ENCODE assay signal across 22 mouse cellular contexts in the genomic region with DNA sequence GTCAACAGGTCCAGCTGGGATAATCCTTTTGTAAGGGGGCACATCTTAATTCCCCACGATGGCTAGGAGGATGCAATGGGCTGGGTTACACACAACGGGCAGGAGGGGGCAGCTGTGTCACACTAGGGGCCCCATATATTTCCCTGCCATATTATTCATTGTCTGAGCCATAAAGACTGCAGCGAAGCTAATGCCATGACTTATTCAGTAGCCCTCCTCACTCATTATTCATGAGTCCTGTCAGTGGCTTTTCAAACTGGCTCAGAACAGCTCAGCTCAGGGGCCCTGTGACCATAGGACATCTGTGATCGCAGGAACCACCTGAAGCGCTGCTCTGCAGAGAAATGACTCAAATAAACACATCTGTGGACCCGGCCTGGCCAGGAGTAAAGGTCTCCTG. TPM values are rescaled to one million over a fixed set of nuclear protein-coding genes. Genes with fewer than 3 reads are reported as not detected.
DNase-seq lines count a peak whose midpoint lies in the region; ATAC-seq and TF ChIP-seq lines count a peak whose summit lies in the region.
"Had no signal": no experiment of that assay in that cellular context is flagged by ENCODE, and none has a peak within 500 bp of the region (broad histone marks: within the 10 kb centered on the region; RNA-seq: fewer than 3 reads in every experiment).

No protein-coding gene starts in this region.

- no peaks in the 10 kb centered on the region for H3K36me3 ChIP-seq in forebrain, embryonic 10.5 days (replicated peaks)
- H3K36me3 ChIP-seq in forebrain, postnatal 0 days (ENCODE audit: insufficient read depth), result no peaks in the 10 kb centered on the region
- H3K36me3 ChIP-seq in midbrain, embryonic 11.5 days (ENCODE audit: control insufficient read depth, insufficient read depth, low read length), result no peaks in the 10 kb centered on the region
- H3K36me3 ChIP-seq in midbrain, embryonic 16.5 days (ENCODE audit: control insufficient read depth, insufficient read depth, low read length), result no peaks in the 10 kb centered on the region
- H3K36me3 ChIP-seq in midbrain, embryonic 12.5 days, result no peaks in the 10 kb centered on the region
- H3K36me3 ChIP-seq: limb, embryonic 10.5 days; liver, embryonic 13.5 days; lung, embryonic 15.5 days had no signal

- peaks cover 32% of the 10 kb centered on the region for H3K4me1 ChIP-seq in forebrain, embryonic 10.5 days
- H3K4me1 ChIP-seq in forebrain, postnatal 0 days (ENCODE audit: insufficient read depth), result no peaks in the 10 kb centered on the region
- H3K4me1 ChIP-seq in midbrain, embryonic 11.5 days (ENCODE audit: control insufficient read depth, insufficient read depth, low read length), result peaks cover 22% of the 10 kb centered on the region
- H3K4me1 ChIP-seq in midbrain, embryonic 16.5 days (ENCODE audit: control insufficient read depth, insufficient read depth, low read length), result peaks cover 11% of the 10 kb centered on the region
- H3K4me1 ChIP-seq in midbrain, embryonic 12.5 days, result peaks cover 27% of the 10 kb centered on the region
- H3K4me1 ChIP-seq: liver, embryonic 13.5 days; lung, embryonic 15.5 days had no signal

- no peak for TF ChIP-seq CTCF in forebrain, postnatal 0 days (IDR thresholded peaks at IDR 0.05; ENCODE audit: low read depth)

- H3K9me3 ChIP-seq in forebrain, embryonic 10.5 days, result no peaks in the 10 kb centered on the region
- no peaks in the 10 kb centered on the region for H3K9me3 ChIP-seq in forebrain, postnatal 0 days (ENCODE audit: low read length)
- H3K9me3 ChIP-seq in midbrain, embryonic 11.5 days (ENCODE audit: control insufficient read depth, low read length), result no peaks in the 10 kb centered on the region
- no peaks in the 10 kb centered on the region for H3K9me3 ChIP-seq in midbrain, embryonic 16.5 days (replicated peaks; ENCODE audit: control insufficient read depth, low read length, poor library complexity, severe bottlenecking)
- H3K9me3 ChIP-seq in midbrain, embryonic 12.5 days, result no peaks in the 10 kb centered on the region
- H3K9me3 ChIP-seq: limb, embryonic 10.5 days; liver, embryonic 13.5 days; lung, embryonic 15.5 days had no signal

- ATAC-seq in forebrain, postnatal 0 days, result no peak
- peak; percentile 84 for ATAC-seq in midbrain, embryonic 11.5 days (ENCODE audit: low FRiP score)
- ATAC-seq in midbrain, embryonic 16.5 days, result no peak
- ATAC-seq in midbrain, embryonic 12.5 days (ENCODE audit: low FRiP score, low read depth), result peak; percentile 82
- ATAC-seq: intestine, embryonic 16.5 days had no signal

- H3K4me2 ChIP-seq in forebrain, postnatal 0 days (ENCODE audit: low read depth), result no peak overlapping the region
- peak overlapping the region; percentile 0; the same call in 1 of the 2 replicates for H3K4me2 ChIP-seq in midbrain, embryonic 11.5 days
- no peak overlapping the region for H3K4me2 ChIP-seq in midbrain, embryonic 16.5 days (ENCODE audit: low read length)
- H3K4me2 ChIP-seq in midbrain, embryonic 12.5 days (replicated peaks), result no peak overlapping the region
- H3K4me2 ChIP-seq: liver, embryonic 13.5 days; lung, embryonic 15.5 days had no signal

- 36% methylated on average over 6 of the region's 6 CpGs for WGBS in forebrain, embryonic 10.5 days
- WGBS in forebrain, postnatal 0 days, result 22% methylated on average over 6 of the region's 6 CpGs
- 20% methylated on average over 6 of the region's 6 CpGs for WGBS in midbrain, embryonic 11.5 days
- WGBS in midbrain, embryonic 16.5 days, result 8% methylated on average over 6 of the region's 6 CpGs
- WGBS in midbrain, embryonic 12.5 days, result 10% methylated on average over 6 of the region's 6 CpGs

- H3K27ac ChIP-seq in forebrain, embryonic 10.5 days, result peak overlapping the region; percentile 70
- no peak overlapping the region for H3K27ac ChIP-seq in forebrain, postnatal 0 days (ENCODE audit: low read depth, low read length)
- peak overlapping the region; percentile 27 for H3K27ac ChIP-seq in midbrain, embryonic 11.5 days (ENCODE audit: low read depth, low read length)
- no peak overlapping the region for H3K27ac ChIP-seq in midbrain, embryonic 16.5 days (ENCODE audit: low read length)
- H3K27ac ChIP-seq in midbrain, embryonic 12.5 days (replicated peaks), result peak overlapping the region; percentile 1; the same call in 1 of the 2 replicates
- H3K27ac ChIP-seq: limb, embryonic 10.5 days; liver, embryonic 13.5 days; lung, embryonic 15.5 days had no signal

- peaks cover 41% of the 10 kb centered on the region for H3K27me3 ChIP-seq in forebrain, embryonic 10.5 days (ENCODE audit: poor library complexity, severe bottlenecking)
- H3K27me3 ChIP-seq in forebrain, postnatal 0 days (ENCODE audit: insufficient read depth, low read length), result no peaks in the 10 kb centered on the region
- peaks cover 11% of the 10 kb centered on the region for H3K27me3 ChIP-seq in midbrain, embryonic 11.5 days (ENCODE audit: control insufficient read depth, insufficient read depth, low read length)
- H3K27me3 ChIP-seq in midbrain, embryonic 16.5 days (ENCODE audit: control insufficient read depth, insufficient read depth, low read depth, low read length), result no peaks in the 10 kb centered on the region
- H3K27me3 ChIP-seq in midbrain, embryonic 12.5 days, result peaks cover 50% of the 10 kb centered on the region
- H3K27me3 ChIP-seq: lung, embryonic 15.5 days had no signal

- DNase-seq in forebrain, embryonic 10.5 days (ENCODE audit: extremely low spot score, low spot score), result no peak
- no peak for DNase-seq in forebrain, postnatal 0 days
- DNase-seq in midbrain, embryonic 11.5 days (ENCODE audit: low spot score, missing footprints), result peak; percentile 93
- peak; percentile 48 for DNase-seq in retina, postnatal 1 day
- DNase-seq in kidney, postnatal 4 days, result no peak
- no peak for DNase-seq in cerebellum, postnatal 14 days
- DNase-seq: adrenal gland, postnatal 25 days; cerebellum, adult 2 months; heart, adult 18-20 months; heart, postnatal 4 days; liver, embryonic 13.5 days had no signal

- no peak overlapping the region for H3K9ac ChIP-seq in forebrain, postnatal 0 days
- no peak overlapping the region for H3K9ac ChIP-seq in midbrain, embryonic 11.5 days (ENCODE audit: low read length)
- no peak overlapping the region for H3K9ac ChIP-seq in midbrain, embryonic 16.5 days (ENCODE audit: low read depth, low read length)
- H3K9ac ChIP-seq in midbrain, embryonic 12.5 days (replicated peaks), result no peak overlapping the region
- H3K9ac ChIP-seq: liver, embryonic 13.5 days; lung, embryonic 15.5 days had no signal

- no peak overlapping the region for H3K4me3 ChIP-seq in forebrain, embryonic 10.5 days
- H3K4me3 ChIP-seq in forebrain, postnatal 0 days (ENCODE audit: low read depth, low read length), result no peak overlapping the region
- no peak overlapping the region for H3K4me3 ChIP-seq in midbrain, embryonic 11.5 days (ENCODE audit: low read depth, low read length)
- no peak overlapping the region for H3K4me3 ChIP-seq in midbrain, embryonic 16.5 days (ENCODE audit: low read depth, low read length)
- H3K4me3 ChIP-seq in midbrain, embryonic 12.5 days, result no peak overlapping the region
- H3K4me3 ChIP-seq: limb, embryonic 10.5 days; liver, embryonic 13.5 days; lung, embryonic 15.5 days had no signal

RNA-seq across cellular contexts. Expression of a gene that starts 14.2 kb away (rescaled TPM):
- 0.77 and 1.0 TPM in 2 replicates for polyA plus RNA-seq in forebrain, embryonic 10.5 days (2016; fragmentation: Nextera tagmentation; extraction: Ambion mirVana)
- 4.7 and 8.9 TPM in 2 replicates for total RNA-seq in forebrain, postnatal 0 days (2014; rRNA removed)
- polyA plus RNA-seq in forebrain, postnatal 0 days (2015; fragmentation: Nextera tagmentation; extraction: Ambion mirVana), result 3.1 and 4.4 TPM in 2 replicates
- 1.2 and 1.3 TPM in 2 replicates for polyA plus RNA-seq in midbrain, embryonic 11.5 days (2014; fragmentation: Nextera tagmentation; extraction: Ambion mirVana)
- polyA plus RNA-seq in midbrain, embryonic 16.5 days (2015; fragmentation: Nextera tagmentation; extraction: Ambion mirVana), result 2.2 and 3.1 TPM in 2 replicates
- 1.3 and 2.4 TPM in 2 replicates for polyA plus RNA-seq in midbrain, embryonic 12.5 days (2016; fragmentation: Nextera tagmentation; extraction: Ambion mirVana)
- total RNA-seq: common myeloid progenitor, adult 5-6 weeks; gastrocnemius, adult 8-10 months had no signal
- polyA plus RNA-seq: liver, embryonic 13.5 days had no signal

RNA-seq across cellular contexts. Expression of a gene that starts 23.7 kb away (rescaled TPM):
- polyA plus RNA-seq in forebrain, embryonic 10.5 days (2016; fragmentation: Nextera tagmentation; extraction: Ambion mirVana), result 0.33 and 0.71 TPM in 2 replicates
- total RNA-seq in forebrain, postnatal 0 days (2014; rRNA removed), result 3.2 TPM in 2 replicates
- polyA plus RNA-seq in forebrain, postnatal 0 days (2015; fragmentation: Nextera tagmentation; extraction: Ambion mirVana), result 0.57 and 0.79 TPM in 2 replicates
- 0.61 and 0.94 TPM in 2 replicates for polyA plus RNA-seq in midbrain, embryonic 11.5 days (2014; fragmentation: Nextera tagmentation; extraction: Ambion mirVana)
- 0.47 and 0.67 TPM in 2 replicates for polyA plus RNA-seq in midbrain, embryonic 16.5 days (2015; fragmentation: Nextera tagmentation; extraction: Ambion mirVana)
- 0.45 and 0.73 TPM in 2 replicates for polyA plus RNA-seq in midbrain, embryonic 12.5 days (2016; fragmentation: Nextera tagmentation; extraction: Ambion mirVana)
- total RNA-seq: common myeloid progenitor, adult 5-6 weeks had no signal
- polyA plus RNA-seq: limb, embryonic 10.5 days had no signal

RNA-seq across cellular contexts. Expression of a gene that starts 54.3 kb away (rescaled TPM):
- polyA plus RNA-seq in forebrain, embryonic 10.5 days (2016; fragmentation: Nextera tagmentation; extraction: Ambion mirVana), result 20.7 and 20.8 TPM in 2 replicates
- 28.2 and 29.1 TPM in 2 replicates for total RNA-seq in forebrain, postnatal 0 days (2014; rRNA removed)
- polyA plus RNA-seq in forebrain, postnatal 0 days (2015; fragmentation: Nextera tagmentation; extraction: Ambion mirVana), result 12.0 and 20.1 TPM in 2 replicates
- 65.3 and 70.2 TPM in 2 replicates for polyA plus RNA-seq in midbrain, embryonic 11.5 days (2014; fragmentation: Nextera tagmentation; extraction: Ambion mirVana)
- polyA plus RNA-seq in midbrain, embryonic 16.5 days (2015; fragmentation: Nextera tagmentation; extraction: Ambion mirVana), result 19.6 and 20.6 TPM in 2 replicates
- polyA plus RNA-seq in midbrain, embryonic 12.5 days (2016; fragmentation: Nextera tagmentation; extraction: Ambion mirVana), result 61.0 and 68.5 TPM in 2 replicates
- total RNA-seq: adrenal gland, postnatal 25 days; common myeloid progenitor, adult 5-6 weeks; gastrocnemius, adult 8-10 months; heart, adult 18-20 months had no signal
- polyA plus RNA-seq: heart, embryonic 14.5 days had no signal

RNA-seq across cellular contexts. Expression of a gene that starts 57.3 kb away (rescaled TPM):
- polyA plus RNA-seq in forebrain, embryonic 10.5 days (2016; fragmentation: Nextera tagmentation; extraction: Ambion mirVana), result 0.21 TPM in 1 of 2 replicates, not detected in the other
- total RNA-seq in forebrain, postnatal 0 days (2014; rRNA removed), result not detected in 2 replicates
- polyA plus RNA-seq in forebrain, postnatal 0 days (2015; fragmentation: Nextera tagmentation; extraction: Ambion mirVana), result not detected in 2 replicates
- 0.12 TPM in 1 of 2 replicates, not detected in the other for polyA plus RNA-seq in midbrain, embryonic 11.5 days (2014; fragmentation: Nextera tagmentation; extraction: Ambion mirVana)
- polyA plus RNA-seq in midbrain, embryonic 16.5 days (2015; fragmentation: Nextera tagmentation; extraction: Ambion mirVana), result not detected in 2 replicates
- not detected in 2 replicates for polyA plus RNA-seq in midbrain, embryonic 12.5 days (2016; fragmentation: Nextera tagmentation; extraction: Ambion mirVana)
- total RNA-seq: adrenal gland, postnatal 25 days; common myeloid progenitor, adult 5-6 weeks; gastrocnemius, adult 8-10 months; heart, adult 18-20 months; heart, postnatal 4 days; layer of hippocampus, adult 18-20 months had no signal
- polyA plus RNA-seq: heart, embryonic 14.5 days; kidney, embryonic 16.5 days; limb, embryonic 10.5 days; liver, embryonic 13.5 days; lung, embryonic 15.5 days; testis, adult 2 months had no signal

Comparison
In these comparisons a context has a peak if more than half of its experiments do, and no peak if none do; other contexts are left out.
1. H3K27ac ChIP-seq: peak in forebrain, embryonic 10.5 days (single experiment), midbrain, embryonic 11.5 days (single experiment) and midbrain, embryonic 12.5 days (single experiment); none in forebrain, postnatal 0 days (single experiment) and midbrain, embryonic 16.5 days (single experiment).
2. ATAC-seq: peak in midbrain, embryonic 11.5 days (single experiment) and midbrain, embryonic 12.5 days (single experiment); none in forebrain, postnatal 0 days (single experiment) and midbrain, embryonic 16.5 days (single experiment).
3. DNase-seq: peak in midbrain, embryonic 11.5 days (single experiment) and retina, postnatal 1 day (single experiment); none in forebrain, embryonic 10.5 days (single experiment), forebrain, postnatal 0 days (single experiment), kidney, postnatal 4 days (0 of 2) and cerebellum, postnatal 14 days (0 of 2).